Mouse (Mus musculus) limb, embryonic 11.5 days (tissue): Measurements from ENCODE around the gene Fbxw11. TPM values are rescaled to one million over a fixed set of nuclear protein-coding genes. Genes with fewer than 3 reads are reported as not detected.

ENCODE experiments used
- ATAC-seq: fragments of 200-750 bp; cut with Nextera tagmentation; 2 replicates; pipeline ENCODE4 v1.8.0; 2017; ENCODE audit warnings: low read depth; ENCODE audit not compliant: insufficient number of reproducible peaks, low FRiP score, low TSS enrichment
- DNase-seq: peaks from one replicate; pipeline ENCODE4 v3.0.0-alpha.2; 2015; ENCODE audit warnings: low spot score
- H3K27ac ChIP-seq: fragments of 300-500 bp; sonication (generic); replicated peaks from 2 replicates; pipeline ENCODE4 v1.5.1; 2014; ENCODE audit warnings: low read depth, mild to moderate bottlenecking, low read length
- H3K27me3 ChIP-seq: fragments of 300-500 bp; sonication (generic); 2 replicates; pipeline ENCODE4 v1.6.1; 2014; ENCODE audit warnings: mild to moderate bottlenecking, low read length, mixed read lengths; ENCODE audit not compliant: control insufficient read depth, insufficient read depth
- H3K36me3 ChIP-seq: fragments of 300-500 bp; sonication (generic); 2 replicates; pipeline ENCODE4 v1.6.1; 2014; ENCODE audit warnings: mild to moderate bottlenecking, low read length, moderate library complexity, mixed read lengths; ENCODE audit not compliant: control insufficient read depth, insufficient read depth
- H3K4me1 ChIP-seq: fragments of 300-500 bp; sonication (generic); 2 replicates; pipeline ENCODE4 v1.6.1; 2014; ENCODE audit warnings: low read length, mixed read lengths; ENCODE audit not compliant: control insufficient read depth, insufficient read depth
- H3K4me2 ChIP-seq: fragments of 300-500 bp; sonication (generic); 2 replicates; pipeline ENCODE4 v1.6.1; 2014; ENCODE audit warnings: low read depth, mild to moderate bottlenecking, moderate library complexity; ENCODE audit not compliant: severe bottlenecking
- H3K4me3 ChIP-seq: fragments of 300-500 bp; sonication (generic); 2 replicates; pipeline ENCODE4 v1.5.1; 2014; ENCODE audit warnings: low read depth, low read length
- H3K9ac ChIP-seq: fragments of 300-500 bp; sonication (generic); 2 replicates; pipeline ENCODE4 v1.6.1; 2014; ENCODE audit warnings: mild to moderate bottlenecking, low read length
- H3K9me3 ChIP-seq: fragments of 300-500 bp; sonication (generic); 2 replicates; pipeline ENCODE4 v1.6.1; 2016; ENCODE audit warnings: low read length; ENCODE audit not compliant: control insufficient read depth
- WGBS: fragments of 180-500 bp; shearing (Covaris S2); extraction: QIAGEN DNeasy Blood & Tissue Kit; methylation state at CpG from one replicate; pipeline ENCODE4 v1.1.7; 2014; 5-methylcytosine and 5-hydroxymethylcytosine counted together
- polyA plus RNA-seq: library from polyadenylated mRNA; unstranded; fragments of >200 nt; fragmentation: Nextera tagmentation; extraction: Ambion mirVana; gene quantifications from 2 replicates; pipeline ENCODE4 v1.2.1, GENCODE M21; 2014

Fbxw11 gene
- polyA plus RNA-seq, 1 experiment from 2014 or later, result 92.6 TPM

DNA sequence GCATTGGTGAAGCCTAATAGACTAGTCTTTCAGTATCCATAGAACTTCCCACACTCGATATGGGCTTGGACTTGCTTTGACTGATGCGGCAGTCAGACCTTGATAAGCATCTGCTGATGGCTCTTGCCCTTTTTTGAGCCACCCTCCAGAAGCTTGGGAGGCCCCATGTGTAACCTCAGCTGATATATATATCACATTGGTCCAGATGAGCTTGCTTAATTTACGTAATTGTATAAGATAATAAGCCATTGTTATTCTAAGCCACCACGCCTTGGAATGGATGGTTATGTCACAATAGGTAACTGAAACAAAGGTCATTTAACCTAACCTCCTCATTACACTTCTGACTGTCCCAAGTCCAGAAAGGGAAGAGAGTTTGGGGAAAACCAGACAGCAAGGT, 1.9 kb upstream of the Fbxw11 start:
- Histone ChIP-seq H3K27me3 (no peaks in the 10 kb centered on the region), H3K4me1 (peaks cover 9% of the 10 kb centered on the region), H3K9me3 (no peaks in the 10 kb centered on the region), H3K9ac (no peak overlapping the region), H3K36me3 (no peaks in the 10 kb centered on the region), H3K4me3 (no peak overlapping the region), H3K27ac (no peak overlapping the region), H3K4me2 (no peak overlapping the region)
- ATAC-seq, result no peak
- WGBS, result 92% methylated on average over 4 of the region's 4 CpGs
- DNase-seq, result no peak

DNA sequence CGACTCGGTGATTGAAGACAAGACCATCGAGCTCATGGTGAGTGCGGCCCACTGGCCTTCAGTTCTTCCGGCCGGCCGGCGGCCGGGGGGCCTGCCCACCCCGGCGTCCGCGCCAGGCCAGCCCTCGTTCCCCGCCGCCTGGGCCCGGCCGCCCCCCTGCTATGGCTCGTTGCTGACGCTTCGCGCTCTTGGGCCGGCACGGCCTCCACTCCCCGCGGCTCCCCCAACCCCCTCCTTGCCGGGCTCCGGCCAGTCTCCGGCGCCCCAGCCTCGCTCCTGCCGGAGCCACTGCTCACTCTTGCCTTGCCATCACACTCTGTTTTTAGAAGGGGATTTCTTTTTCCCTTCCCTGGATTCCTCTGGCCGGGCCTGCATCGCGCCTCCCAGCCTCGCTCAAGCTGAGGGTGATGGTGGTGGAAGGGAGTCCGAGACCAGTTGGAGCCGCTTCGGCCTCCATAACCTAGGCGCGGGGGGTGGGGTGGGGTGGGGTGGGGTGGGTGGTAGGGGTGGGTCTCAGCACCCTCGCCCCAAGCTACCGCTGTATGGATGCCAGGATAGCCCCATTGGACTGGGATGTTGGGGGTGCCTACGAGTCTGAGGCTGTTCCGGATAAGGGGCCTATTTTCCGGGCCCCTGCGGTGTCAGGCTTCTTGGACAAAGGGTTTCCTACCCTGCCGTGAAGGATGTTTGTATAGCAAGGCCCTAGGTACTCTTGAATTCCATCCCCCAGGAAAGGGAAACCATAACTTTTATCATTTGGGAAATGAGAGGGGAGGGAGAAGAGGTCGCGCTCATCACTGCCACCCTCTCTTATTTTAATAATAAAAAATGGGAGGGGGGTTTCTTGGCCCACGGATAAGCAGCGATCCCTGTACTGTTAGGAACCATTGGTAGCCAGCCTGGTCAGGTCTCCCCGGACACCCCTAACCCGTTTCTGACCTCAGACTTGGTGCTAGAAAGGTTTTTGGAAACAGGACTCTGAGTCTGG, 669 bp downstream of the Fbxw11 start:
- H3K27ac ChIP-seq, result peak overlapping the region; percentile 96
- H3K27me3 ChIP-seq, result no peaks in the 10 kb centered on the region
- DNase-seq (peak; percentile 45), ATAC-seq (peak; percentile 58)
- H3K4me2 ChIP-seq, result peak overlapping the region; percentile 79
- peak overlapping the region; percentile 96 for H3K4me3 ChIP-seq
- H3K4me1 ChIP-seq, result peaks cover 9% of the 10 kb centered on the region
- WGBS, result under 1% methylated on average over 50 of the region's 54 CpGs
- no peaks in the 10 kb centered on the region for H3K36me3 ChIP-seq
- H3K9ac ChIP-seq, result peak overlapping the region; percentile 98
- no peaks in the 10 kb centered on the region for H3K9me3 ChIP-seq

DNA sequence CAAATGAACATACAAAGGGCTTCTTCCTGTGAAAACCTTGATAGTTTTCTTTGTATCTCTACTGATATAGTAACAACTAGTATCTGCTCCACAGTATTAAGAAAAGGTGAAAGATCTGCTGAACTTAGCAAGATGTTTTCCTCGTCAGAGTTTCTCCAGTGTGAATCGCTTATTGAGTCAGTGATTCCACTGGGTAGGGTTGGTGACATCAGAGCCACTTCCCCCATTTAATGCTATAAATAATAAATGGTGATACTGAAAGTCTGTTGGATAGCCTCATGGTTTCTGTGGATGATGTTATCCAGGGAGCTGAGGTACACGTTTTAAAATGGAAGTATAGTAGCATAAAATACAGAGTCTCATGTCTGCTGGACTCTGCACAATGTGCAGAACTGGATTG, 1.5 kb downstream of the Fbxw11 start:
- 53% methylated on average over 3 of the region's 3 CpGs for WGBS

DNA sequence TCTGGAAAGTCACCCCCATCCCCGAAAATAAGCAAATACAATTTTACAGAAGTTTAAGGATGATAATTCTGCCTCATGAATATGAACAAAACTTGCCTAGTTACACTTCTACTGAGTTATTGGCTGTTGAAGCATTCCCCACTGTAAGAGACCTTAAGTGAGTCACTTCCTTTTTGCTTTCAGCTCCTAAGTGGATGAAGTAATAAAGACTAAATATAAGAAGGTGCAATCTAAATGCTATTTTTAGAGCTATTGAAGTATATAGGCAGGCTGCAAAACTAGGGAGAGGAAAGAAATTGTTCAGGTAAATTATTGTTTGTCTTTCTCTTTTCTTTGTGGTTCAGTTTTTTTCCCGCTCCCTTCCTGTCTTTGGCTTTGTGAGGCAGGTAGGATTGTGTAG, 4.7 kb downstream of the Fbxw11 start:
- Histone ChIP-seq H3K27me3 (no peaks in the 10 kb centered on the region), H3K36me3 (no peaks in the 10 kb centered on the region), H3K9me3 (no peaks in the 10 kb centered on the region), H3K27ac (no peak overlapping the region), H3K4me2 (no peak overlapping the region), H3K4me1 (peaks cover 6% of the 10 kb centered on the region; the same call in 1 of the 2 replicates), H3K4me3 (no peak overlapping the region), H3K9ac (no peak overlapping the region)
- ATAC-seq, result no peak
- WGBS, result 87% methylated on average over 2 of the region's 2 CpGs
- DNase-seq, result no peak

More for the DNA sequence above, 1.5 kb downstream of the Fbxw11 start:
- DNase-seq (no peak), ATAC-seq (no peak)
- Histone ChIP-seq H3K27me3 (no peaks in the 10 kb centered on the region), H3K4me2 (peak overlapping the region; percentile 79), H3K4me3 (peak overlapping the region; percentile 96), H3K9me3 (no peaks in the 10 kb centered on the region), H3K27ac (peak overlapping the region; percentile 96; the same call in 1 of the 2 replicates), H3K36me3 (no peaks in the 10 kb centered on the region), H3K4me1 (peaks cover 9% of the 10 kb centered on the region), H3K9ac (peak overlapping the region; percentile 98; the same call in 1 of the 2 replicates)

DNA sequence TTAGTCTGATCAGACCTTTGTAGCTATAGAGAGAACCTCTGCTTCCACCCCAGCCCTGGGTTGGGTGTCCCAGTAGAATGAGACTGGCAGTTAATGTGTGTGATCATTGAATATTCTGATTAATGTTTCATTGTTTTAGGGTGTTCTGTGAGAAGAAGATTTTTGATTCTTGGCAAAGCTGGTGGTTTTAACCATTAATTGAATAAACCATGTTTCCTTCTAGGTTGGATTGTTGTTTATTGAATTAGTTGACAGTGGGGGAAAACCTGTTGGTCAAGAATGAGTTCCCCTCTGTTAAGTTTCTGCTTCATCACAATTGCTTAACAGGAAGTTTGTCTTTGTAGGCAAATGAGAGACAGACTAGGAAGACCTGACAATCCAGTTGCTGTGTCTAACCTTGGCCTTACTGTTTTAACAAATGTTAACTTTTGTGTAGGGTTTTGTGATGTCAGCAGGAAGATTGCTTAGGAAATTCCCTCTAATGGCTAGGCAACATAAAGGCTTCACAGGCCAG, 7.8 kb downstream of the Fbxw11 start:
- H3K9ac ChIP-seq, result no peak overlapping the region
- ATAC-seq (no peak), DNase-seq (no peak)
- no peaks in the 10 kb centered on the region for H3K9me3 ChIP-seq
- H3K4me2 ChIP-seq, result no peak overlapping the region
- H3K27ac ChIP-seq, result no peak overlapping the region
- no peaks in the 10 kb centered on the region for H3K4me1 ChIP-seq
- H3K36me3 ChIP-seq, result no peaks in the 10 kb centered on the region
- H3K27me3 ChIP-seq, result no peaks in the 10 kb centered on the region
- no peak overlapping the region for H3K4me3 ChIP-seq

DNA sequence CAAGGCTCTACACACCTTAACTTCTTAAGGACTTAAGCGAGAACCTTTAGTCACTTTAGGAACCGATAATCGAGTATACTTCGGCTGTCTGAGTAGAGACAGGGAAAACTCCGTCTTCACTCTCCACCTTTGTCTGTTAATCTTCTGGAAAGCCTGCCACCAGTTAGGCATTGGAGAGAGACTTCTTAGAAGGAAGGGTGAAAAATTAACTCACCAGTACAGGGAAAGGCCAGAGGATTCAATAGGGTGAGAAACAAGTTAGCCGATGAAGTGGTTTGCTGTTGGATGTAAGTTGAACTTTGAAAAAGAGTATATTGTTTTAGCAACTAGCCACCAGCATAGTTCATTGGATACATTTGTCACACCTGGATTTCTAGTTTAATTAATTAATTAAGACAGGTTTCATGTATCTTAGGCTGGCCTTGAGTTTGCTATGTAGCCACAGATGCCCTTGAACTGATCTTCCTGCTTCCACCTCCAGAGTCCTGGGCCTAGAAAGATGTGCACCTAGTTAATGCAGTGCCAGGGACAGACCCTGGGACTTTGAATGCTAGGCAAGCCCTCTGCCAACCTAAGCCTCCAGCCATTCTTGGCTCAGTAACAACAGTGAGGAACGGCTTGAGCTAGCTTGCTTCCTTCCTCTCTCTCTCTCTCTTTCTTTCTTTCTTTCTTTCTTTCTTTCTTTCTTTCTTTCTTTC, 8.5 kb downstream of the Fbxw11 start:
- no peaks in the 10 kb centered on the region for H3K9me3 ChIP-seq
- no peaks in the 10 kb centered on the region for H3K36me3 ChIP-seq
- WGBS, result 94% methylated on average over 7 of the region's 7 CpGs
- DNase-seq, result no peak
- H3K4me3 ChIP-seq, result no peak overlapping the region
- no peak for ATAC-seq
- H3K27ac ChIP-seq, result no peak overlapping the region
- no peak overlapping the region for H3K4me2 ChIP-seq
- no peaks in the 10 kb centered on the region for H3K27me3 ChIP-seq
- H3K9ac ChIP-seq, result no peak overlapping the region
- H3K4me1 ChIP-seq, result no peaks in the 10 kb centered on the region

DNA sequence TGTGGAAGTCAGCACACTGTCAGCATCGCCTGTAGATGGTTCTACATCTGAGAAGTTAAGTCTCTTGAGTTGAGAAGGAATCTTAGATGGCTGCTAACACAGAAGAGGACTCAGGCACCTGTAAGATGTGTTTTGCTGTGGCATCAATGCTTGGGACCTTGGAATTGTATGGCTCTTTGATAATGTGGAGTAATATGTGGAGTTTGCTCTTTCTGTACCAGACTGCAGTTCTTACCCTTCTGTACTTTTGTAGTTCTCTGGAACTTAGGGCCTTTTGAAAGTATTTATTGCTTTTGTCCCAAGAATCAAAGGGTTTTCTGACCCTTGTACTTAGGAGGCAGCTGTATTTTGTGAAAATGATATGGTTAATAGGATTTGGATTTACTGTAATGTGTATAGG, 9.2 kb downstream of the Fbxw11 start:
- Histone ChIP-seq H3K4me2 (no peak overlapping the region), H3K9ac (no peak overlapping the region), H3K4me1 (no peaks in the 10 kb centered on the region), H3K27me3 (no peaks in the 10 kb centered on the region), H3K4me3 (no peak overlapping the region), H3K9me3 (no peaks in the 10 kb centered on the region), H3K27ac (no peak overlapping the region), H3K36me3 (no peaks in the 10 kb centered on the region)
- ATAC-seq (no peak), DNase-seq (no peak)
- 79% methylated on average over 1 of the region's 1 CpGs for WGBS

DNA sequence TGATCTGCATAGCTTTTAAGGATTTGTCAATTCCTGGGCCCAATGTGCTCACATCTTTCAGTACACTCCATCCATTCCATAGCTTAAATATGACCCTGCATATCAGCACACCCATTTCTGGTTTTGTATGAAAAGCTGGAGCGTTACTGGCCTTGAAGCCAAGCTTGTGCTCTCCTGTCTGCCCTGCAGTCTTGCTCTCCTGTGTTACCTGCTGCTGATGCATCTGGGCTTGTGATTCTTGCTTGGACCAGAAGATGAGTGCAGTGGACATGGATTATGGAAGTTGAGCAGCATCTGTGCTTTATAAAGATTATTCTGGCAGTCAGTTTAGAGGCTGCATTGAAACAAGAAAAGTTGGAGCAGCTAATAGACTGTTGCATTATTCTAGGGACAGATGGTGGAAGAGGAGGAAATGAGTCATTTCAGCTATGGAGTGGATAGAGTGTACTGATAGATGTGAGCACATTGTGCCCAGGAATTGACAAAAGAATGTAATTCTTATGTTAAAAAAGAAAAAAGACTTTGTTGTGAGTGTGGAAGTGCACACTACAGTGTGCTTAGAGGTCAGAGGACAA, 19.6 kb downstream of the Fbxw11 start:
- Histone ChIP-seq H3K27ac (no peak overlapping the region), H3K4me2 (no peak overlapping the region), H3K36me3 (no peaks in the 10 kb centered on the region), H3K9me3 (no peaks in the 10 kb centered on the region), H3K27me3 (no peaks in the 10 kb centered on the region), H3K4me3 (no peak overlapping the region), H3K4me1 (0 out of 2 replicates have a peak, but pooled peaks cover 2% of the 10 kb centered on the region), H3K9ac (no peak overlapping the region)
- ATAC-seq (no peak), DNase-seq (no peak)
- WGBS, result 92% methylated on average over 1 of the region's 1 CpGs
